Mouse (Mus musculus): ENCODE measurements around the gene Ccnd2. TPM values are rescaled to one million over a fixed set of nuclear protein-coding genes. Genes with fewer than 3 reads are reported as not detected.

Gene Ccnd2
- polyA plus RNA-seq, 1 experiment from 2014 or later, result 932 TPM

Other genes with a start within 250 kb of the Ccnd2 start
- 0.22 TPM in 1 of 2 replicates, not detected in the other for gene Dyrk4, start 230.4 kb downstream of the Ccnd2 start, polyA plus RNA-seq (2015; fragmentation: Nextera tagmentation; extraction: Ambion mirVana)
- 42.5 and 50.0 TPM in 2 replicates for gene Rad51ap1, start 212.6 kb downstream of the Ccnd2 start, polyA plus RNA-seq (2015; fragmentation: Nextera tagmentation; extraction: Ambion mirVana)
- gene D6Wsu163e, start 212.2 kb downstream of the Ccnd2 start, polyA plus RNA-seq (2015; fragmentation: Nextera tagmentation; extraction: Ambion mirVana), result 16.9 and 17.0 TPM in 2 replicates
- 0.22 TPM in 1 of 2 replicates, not detected in the other for gene Fgf6, start 136.6 kb downstream of the Ccnd2 start, polyA plus RNA-seq (2015; fragmentation: Nextera tagmentation; extraction: Ambion mirVana)
- not detected in 2 replicates for gene Fgf23, start 79.3 kb downstream of the Ccnd2 start, polyA plus RNA-seq (2015; fragmentation: Nextera tagmentation; extraction: Ambion mirVana)
- gene Tigar, start 42.6 kb downstream of the Ccnd2 start, polyA plus RNA-seq (2015; fragmentation: Nextera tagmentation; extraction: Ambion mirVana), result 4.6 and 5.0 TPM in 2 replicates

Measured in stomach, embryonic 16.5 days (tissue).